Mouse (Mus musculus) neural tube, embryonic 13.5 days (tissue): Measurements from ENCODE around the gene Adrb1. TPM values are rescaled to one million over a fixed set of nuclear protein-coding genes. Genes with fewer than 3 reads are reported as not detected.

Source experiments
- ATAC-seq: fragments of 200-750 bp; cut with Nextera tagmentation; 2 replicates; pipeline ENCODE4 v1.8.0; 2017; ENCODE audit warnings: low read depth, mild to moderate bottlenecking, moderate TSS enrichment, moderate library complexity
- H3K27ac ChIP-seq: fragments of 300-500 bp; sonication (generic); replicated peaks from 2 replicates; pipeline ENCODE4 v1.5.1; 2015; ENCODE audit warnings: moderate library complexity, mild to moderate bottlenecking, inconsistent platforms
- H3K27me3 ChIP-seq: fragments of 300-500 bp; sonication (generic); 2 replicates; pipeline ENCODE4 v1.6.1; 2015; ENCODE audit warnings: mild to moderate bottlenecking, inconsistent platforms
- H3K36me3 ChIP-seq: fragments of 300-500 bp; sonication (generic); 2 replicates; pipeline ENCODE4 v1.6.1; 2015; ENCODE audit warnings: mild to moderate bottlenecking, inconsistent platforms
- H3K4me1 ChIP-seq: fragments of 300-500 bp; sonication (generic); replicated peaks from 2 replicates; pipeline ENCODE4 v1.6.1; 2015; ENCODE audit warnings: inconsistent platforms
- H3K4me2 ChIP-seq: fragments of 300-500 bp; sonication (generic); 2 replicates; pipeline ENCODE4 v1.6.1; 2015; ENCODE audit warnings: inconsistent platforms, mild to moderate bottlenecking, moderate library complexity
- H3K4me3 ChIP-seq: fragments of 300-500 bp; sonication (generic); 2 replicates; pipeline ENCODE4 v1.5.1; 2015; ENCODE audit warnings: mild to moderate bottlenecking, inconsistent platforms
- H3K9ac ChIP-seq: fragments of 300-500 bp; sonication (generic); 2 replicates; pipeline ENCODE4 v1.6.1; 2015; ENCODE audit warnings: moderate library complexity, mild to moderate bottlenecking, inconsistent platforms
- H3K9me3 ChIP-seq: fragments of 300-500 bp; sonication (generic); 2 replicates; pipeline ENCODE4 v1.6.1; 2016; ENCODE audit warnings: inconsistent platforms
- WGBS: fragments of 180-500 bp; shearing (Covaris S2); methylation state at CpG from one replicate; pipeline ENCODE4 v1.1.7; 2015; 5-methylcytosine and 5-hydroxymethylcytosine counted together
- polyA plus RNA-seq: library from polyadenylated mRNA; unstranded; fragments of >200 nt; fragmentation: Nextera tagmentation; extraction: Ambion mirVana; gene quantifications from 2 replicates; pipeline ENCODE4 v1.2.1, GENCODE M21; 2015

Adrb1 gene
- polyA plus RNA-seq, 1 experiment from 2014 or later = 0.38 TPM

GRCm38 (mm10) chr19:56760306-56760940 lies 38.4 kb downstream of the Adrb1 start:
- Histone ChIP-seq H3K9ac (no peak overlapping the region), H3K9me3 (no peaks in the 10 kb centered on the region), H3K27ac (no peak overlapping the region), H3K36me3 (no peaks in the 10 kb centered on the region), H3K4me1 (no peaks in the 10 kb centered on the region), H3K4me2 (no peak overlapping the region), H3K27me3 (no peaks in the 10 kb centered on the region), H3K4me3 (no peak overlapping the region)
- no peak for ATAC-seq
- 90% methylated on average over 8 of the region's 8 CpGs for WGBS

GRCm38 (mm10) chr19:56761096-56761495 lies 39.1 kb downstream of the Adrb1 start:
- H3K27me3 ChIP-seq = no peaks in the 10 kb centered on the region

GRCm38 (mm10) chr19:56761727-56762126 lies 39.7 kb downstream of the Adrb1 start:
- H3K4me1 ChIP-seq = no peaks in the 10 kb centered on the region
- H3K9ac ChIP-seq = no peak overlapping the region
- no peak for ATAC-seq
- H3K9me3 ChIP-seq = no peaks in the 10 kb centered on the region
- H3K36me3 ChIP-seq = no peaks in the 10 kb centered on the region
- no peak overlapping the region for H3K4me3 ChIP-seq
- no peaks in the 10 kb centered on the region for H3K27me3 ChIP-seq
- WGBS = 79% methylated on average over 2 of the region's 2 CpGs
- no peak overlapping the region for H3K4me2 ChIP-seq
- H3K27ac ChIP-seq = no peak overlapping the region

More at GRCm38 (mm10) chr19:56761096-56761495, 39.1 kb downstream of the Adrb1 start:
- ATAC-seq = no peak
- no peak overlapping the region for H3K4me2 ChIP-seq
- H3K9me3 ChIP-seq = no peaks in the 10 kb centered on the region
- no peak overlapping the region for H3K27ac ChIP-seq
- H3K9ac ChIP-seq = no peak overlapping the region
- H3K36me3 ChIP-seq = no peaks in the 10 kb centered on the region
- 92% methylated on average over 5 of the region's 5 CpGs for WGBS
- no peak overlapping the region for H3K4me3 ChIP-seq
- H3K4me1 ChIP-seq = no peaks in the 10 kb centered on the region

GRCm38 (mm10) chr19:56762686-56763085 lies 40.7 kb downstream of the Adrb1 start:
- WGBS = 95% methylated on average over 4 of the region's 4 CpGs
- no peak overlapping the region for H3K27ac ChIP-seq
- no peaks in the 10 kb centered on the region for H3K9me3 ChIP-seq
- H3K4me2 ChIP-seq = no peak overlapping the region
- no peak overlapping the region for H3K9ac ChIP-seq
- no peak for ATAC-seq
- H3K4me3 ChIP-seq = no peak overlapping the region
- H3K27me3 ChIP-seq = no peaks in the 10 kb centered on the region
- no peaks in the 10 kb centered on the region for H3K4me1 ChIP-seq
- H3K36me3 ChIP-seq = no peaks in the 10 kb centered on the region

GRCm38 (mm10) chr19:56769024-56769423 lies 47.0 kb downstream of the Adrb1 start:
- no peak for ATAC-seq
- no peak overlapping the region for H3K4me2 ChIP-seq
- WGBS = 91% methylated on average over 9 of the region's 9 CpGs

GRCm38 (mm10) chr19:56772158-56772557 lies 50.2 kb downstream of the Adrb1 start:
- Histone ChIP-seq H3K4me2 (no peak overlapping the region), H3K27me3 (peaks cover 26% of the 10 kb centered on the region), H3K36me3 (no peaks in the 10 kb centered on the region), H3K4me3 (no peak overlapping the region), H3K9ac (no peak overlapping the region), H3K4me1 (peaks cover 17% of the 10 kb centered on the region), H3K9me3 (no peaks in the 10 kb centered on the region), H3K27ac (no peak overlapping the region)
- no peak for ATAC-seq
- 76% methylated on average over 7 of the region's 7 CpGs for WGBS

More at GRCm38 (mm10) chr19:56769024-56769423, 47.0 kb downstream of the Adrb1 start:
- Histone ChIP-seq H3K27me3 (no peaks in the 10 kb centered on the region), H3K36me3 (no peaks in the 10 kb centered on the region), H3K9me3 (no peaks in the 10 kb centered on the region), H3K27ac (no peak overlapping the region), H3K4me1 (no peaks in the 10 kb centered on the region), H3K4me3 (no peak overlapping the region), H3K9ac (no peak overlapping the region)

- no peaks in the 10 kb centered on the region for H3K9me3 ChIP-seq
- no peak overlapping the region for H3K27ac ChIP-seq
- H3K9ac ChIP-seq = no peak overlapping the region
- 45% methylated on average over 10 of the region's 10 CpGs for WGBS
- H3K36me3 ChIP-seq = no peaks in the 10 kb centered on the region
- ATAC-seq = no peak
- no peak overlapping the region for H3K4me3 ChIP-seq
- peaks cover 32% of the 10 kb centered on the region for H3K27me3 ChIP-seq
- H3K4me1 ChIP-seq = peaks cover 17% of the 10 kb centered on the region
- no peak overlapping the region for H3K4me2 ChIP-seq
Measured at GRCm38 (mm10) chr19:56773393-56773971, 51.5 kb downstream of the Adrb1 start.

- ATAC-seq = no peak
- Histone ChIP-seq H3K9ac (no peak overlapping the region), H3K9me3 (no peaks in the 10 kb centered on the region), H3K4me1 (peaks cover 17% of the 10 kb centered on the region), H3K36me3 (no peaks in the 10 kb centered on the region), H3K4me2 (no peak overlapping the region), H3K4me3 (no peak overlapping the region), H3K27me3 (peaks cover 32% of the 10 kb centered on the region), H3K27ac (no peak overlapping the region)
- WGBS = 85% methylated on average over 9 of the region's 9 CpGs
Measured at GRCm38 (mm10) chr19:56774408-56774962, 52.5 kb downstream of the Adrb1 start.

- Histone ChIP-seq H3K27ac (no peak overlapping the region), H3K27me3 (peaks cover 32% of the 10 kb centered on the region), H3K9ac (peak overlapping the region; percentile 59), H3K36me3 (no peaks in the 10 kb centered on the region), H3K4me1 (peaks cover 17% of the 10 kb centered on the region), H3K4me3 (peak overlapping the region; percentile 25), H3K9me3 (no peaks in the 10 kb centered on the region), H3K4me2 (peak overlapping the region; percentile 55)
- 34% methylated on average over 24 of the region's 24 CpGs for WGBS
- ATAC-seq = no peak
Measured at GRCm38 (mm10) chr19:56774971-56775892, 53.2 kb downstream of the Adrb1 start.

GRCm38 (mm10) chr19:56775893-56776718 lies 54.1 kb downstream of the Adrb1 start:
- ATAC-seq = no peak
- H3K9me3 ChIP-seq = no peaks in the 10 kb centered on the region
- H3K4me1 ChIP-seq = peaks cover 17% of the 10 kb centered on the region
- 8% methylated on average over 18 of the region's 18 CpGs for WGBS
- H3K9ac ChIP-seq = peak overlapping the region; percentile 59
- no peak overlapping the region for H3K27ac ChIP-seq
- H3K27me3 ChIP-seq = peaks cover 32% of the 10 kb centered on the region
- peak overlapping the region; percentile 55 for H3K4me2 ChIP-seq
- no peaks in the 10 kb centered on the region for H3K36me3 ChIP-seq
- peak overlapping the region; percentile 25 for H3K4me3 ChIP-seq

GRCm38 (mm10) chr19:56776719-56777382 lies 54.9 kb downstream of the Adrb1 start:
- no peaks in the 10 kb centered on the region for H3K9me3 ChIP-seq
- H3K27ac ChIP-seq = no peak overlapping the region
- no peak overlapping the region for H3K4me3 ChIP-seq
- no peak overlapping the region for H3K4me2 ChIP-seq
- WGBS = 43% methylated on average over 16 of the region's 16 CpGs
- ATAC-seq = no peak
- peaks cover 32% of the 10 kb centered on the region for H3K27me3 ChIP-seq
- peaks cover 17% of the 10 kb centered on the region for H3K4me1 ChIP-seq
- H3K9ac ChIP-seq = no peak overlapping the region
- no peaks in the 10 kb centered on the region for H3K36me3 ChIP-seq
